Mouse (Mus musculus): Measurements from ENCODE around the gene 2310061I04Rik. TPM values are rescaled to one million over a fixed set of nuclear protein-coding genes. Genes with fewer than 3 reads are reported as not detected.

2310061I04Rik gene
- total RNA-seq, 2 experiments from 2014 or later, result 58.0 to 70.5 TPM

Small RNA genes lying within 50 kb of the gene (microRNA-seq; reads per million reads assigned to microRNA genes)
- 1.4 reads per million for gene Gm28033
- gene Mir1894, result not detected

Other genes with a start within 250 kb of the 2310061I04Rik start
- 10 to 100 TPM; 49.2 to 66.4 TPM for gene Vars2, start 229.8 kb downstream of the 2310061I04Rik start, total RNA-seq (2021)
- 10 to 100 TPM; 27.6 to 32.2 TPM for gene Gtf2h4, start 223.7 kb downstream of the 2310061I04Rik start, total RNA-seq (2021)
- 10 to 100 TPM; 33.7 to 39.6 TPM for gene Ddr1, start 192.8 kb downstream of the 2310061I04Rik start, total RNA-seq (2021)
- 10 to 100 TPM in 1 of 2 experiments, 1 to 10 TPM in 1; 7.6 to 19.0 TPM for gene Ier3, start 75.7 kb downstream of the 2310061I04Rik start, total RNA-seq (2021)
- 10 to 100 TPM; 54.6 to 70.8 TPM for gene Flot1, start 74.2 kb downstream of the 2310061I04Rik start, total RNA-seq (2021)
- 100 to 1,000 TPM; 351 to 404 TPM for gene Tubb5, start 59.1 kb downstream of the 2310061I04Rik start, total RNA-seq (2021)
- 10 to 100 TPM; 21.9 to 27.1 TPM for gene Mdc1, start 55.9 kb downstream of the 2310061I04Rik start, total RNA-seq (2021)
- 10 to 100 TPM; 12.7 to 18.3 TPM for gene Nrm, start 36.1 kb downstream of the 2310061I04Rik start, total RNA-seq (2021)
- 10 to 100 TPM; 35.4 to 35.6 TPM for gene Ppp1r18, start 31.8 kb downstream of the 2310061I04Rik start, total RNA-seq (2021)
- 10 to 100 TPM; 36.8 to 38.0 TPM for gene Dhx16, start 17.6 kb downstream of the 2310061I04Rik start, total RNA-seq (2021)
- 10 to 100 TPM; 15.9 to 28.7 TPM for gene Atat1, start 12.6 kb upstream of the 2310061I04Rik start, total RNA-seq (2021)
- gene Mrps18b, start 19.0 kb upstream of the 2310061I04Rik start, total RNA-seq (2021), result 100 to 1,000 TPM; 101 to 104 TPM
- gene Ppp1r10, start 19.0 kb upstream of the 2310061I04Rik start, total RNA-seq (2021), result 10 to 100 TPM; 78.7 to 83.1 TPM
- gene Abcf1, start 72.3 kb upstream of the 2310061I04Rik start, total RNA-seq (2021), result 10 to 100 TPM; 72.7 to 78.3 TPM
- gene Gnl1, start 82.4 kb upstream of the 2310061I04Rik start, total RNA-seq (2021), result 10 to 100 TPM; 41.5 to 42.9 TPM
- gene Prr3, start 82.8 kb upstream of the 2310061I04Rik start, total RNA-seq (2021), result 10 to 100 TPM; 16.7 to 28.8 TPM
- 1 to 10 TPM; 2.9 to 3.9 TPM for gene H2-T24, start 123.1 kb upstream of the 2310061I04Rik start, total RNA-seq (2021)
- gene H2-T23, start 135.4 kb upstream of the 2310061I04Rik start, total RNA-seq (2021), result 10 to 100 TPM; 55.7 to 82.7 TPM
- gene H2-T22, start 145.3 kb upstream of the 2310061I04Rik start, total RNA-seq (2021), result 10 to 100 TPM; 23.5 to 25.4 TPM
- not detected for gene Gm6034, start 145.5 kb upstream of the 2310061I04Rik start, total RNA-seq (2021)
- 1 to 10 TPM; 2.4 to 2.5 TPM for gene Gm11127, start 160.9 kb upstream of the 2310061I04Rik start, total RNA-seq (2021)
- gene Gm19684, start 224.2 kb upstream of the 2310061I04Rik start, total RNA-seq (2021), result not detected
- not detected for gene Gm7030, start 232.0 kb upstream of the 2310061I04Rik start, total RNA-seq (2021)